Mouse (Mus musculus): ENCODE data around the gene Rgp1.

- TF ChIP-seq CTCF (IDR thresholded peaks at IDR 0.05) (peak; percentile 86), EP300 (IDR thresholded peaks at IDR 0.05) (no peak)
These were observed 47.9 kb upstream of the Rgp1 start for GRCm38 (mm10) chr4:43530581-43530980.
